Mouse (Mus musculus) C2C12 (cell line): ENCODE data around the gene BC030870.

Experiments used
- CTCF ChIP-seq: IDR thresholded peaks from one replicate; pipeline ENCODE4 v1.5.1; 2011; ENCODE audit not compliant: control insufficient read depth, insufficient read depth, insufficient read length
- MAX ChIP-seq: IDR thresholded peaks from one replicate; pipeline ENCODE4 v1.6.1; 2011; ENCODE audit warnings: mild to moderate bottlenecking, control low read depth
- MYOG ChIP-seq: IDR thresholded peaks from one replicate; pipeline ENCODE4 v1.6.1; 2011; ENCODE audit not compliant: control insufficient read depth, insufficient read length; ENCODE audit errors: extremely low read depth

DNA sequence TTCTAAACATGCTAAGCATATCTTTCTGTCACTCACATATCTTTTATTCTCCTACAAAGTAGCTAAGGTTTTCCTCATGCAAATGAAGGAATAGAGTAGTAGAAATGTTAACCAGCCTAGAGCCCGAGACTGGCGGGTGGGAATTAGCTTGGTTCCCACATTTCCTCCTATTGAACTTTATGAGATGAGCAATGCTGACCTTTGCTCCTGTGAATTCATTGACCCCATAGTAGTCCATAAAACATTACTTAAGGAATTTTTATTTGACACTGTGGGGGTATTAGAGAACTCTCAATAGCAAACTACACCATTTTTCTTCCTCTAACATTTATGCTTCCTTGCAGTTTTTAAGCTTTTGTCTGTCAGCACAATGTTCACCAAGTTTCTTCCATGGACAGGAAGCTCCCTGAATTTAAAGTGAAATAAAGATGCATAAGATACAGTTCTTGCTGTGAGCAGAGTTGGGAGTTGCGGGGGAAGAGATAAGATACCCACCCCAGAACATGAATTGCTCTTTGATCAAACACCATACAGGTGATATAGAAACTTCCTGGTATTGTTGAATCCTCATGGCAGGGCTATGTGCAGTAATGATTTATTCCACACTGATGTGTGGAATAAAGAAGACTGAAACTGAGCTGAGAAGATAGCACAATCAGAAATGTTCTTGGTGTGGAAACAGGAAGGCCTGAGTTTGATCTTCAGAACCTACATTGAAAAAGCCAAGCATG is 45.5 kb upstream of the BC030870 start:
- TF ChIP-seq CTCF (no peak), MYOG (no peak), MAX (no peak)
